Mouse (Mus musculus) lung, postnatal 0 days (tissue): ENCODE measurements around the gene Col4a3.

Experiments
- CTCF ChIP-seq: IDR thresholded peaks from 2 replicates; pipeline ENCODE4 v1.5.1; 2016; ENCODE audit warnings: antibody characterized with exemption, mild to moderate bottlenecking
- EP300 ChIP-seq: IDR thresholded peaks from 2 replicates; pipeline ENCODE4 v1.6.1; 2016; ENCODE audit warnings: antibody characterized with exemption, mild to moderate bottlenecking, control low read depth

- TF ChIP-seq CTCF (no peak), EP300 (no peak)
Measured at GRCm38 (mm10) chr1:82662269-82662668, 75.5 kb downstream of the Col4a3 start.
